Mouse (Mus musculus): ENCODE measurements around the gene Cmah.

The Cmah gene

GRCm38 (mm10) chr13:24513717-24514116, 186.5 kb downstream of the Cmah start:
- DNase-seq (ENCODE audit: low spot score in 2 of 2) = no peak

- DNase-seq (ENCODE audit: low spot score in 2 of 2) = no peak
Measured at GRCm38 (mm10) chr13:24515101-24515675, 188.0 kb downstream of the Cmah start.

- DNase-seq (ENCODE audit: low spot score in 2 of 2) = no peak
Measured at GRCm38 (mm10) chr13:24517757-24518156, 190.6 kb downstream of the Cmah start.

DNA sequence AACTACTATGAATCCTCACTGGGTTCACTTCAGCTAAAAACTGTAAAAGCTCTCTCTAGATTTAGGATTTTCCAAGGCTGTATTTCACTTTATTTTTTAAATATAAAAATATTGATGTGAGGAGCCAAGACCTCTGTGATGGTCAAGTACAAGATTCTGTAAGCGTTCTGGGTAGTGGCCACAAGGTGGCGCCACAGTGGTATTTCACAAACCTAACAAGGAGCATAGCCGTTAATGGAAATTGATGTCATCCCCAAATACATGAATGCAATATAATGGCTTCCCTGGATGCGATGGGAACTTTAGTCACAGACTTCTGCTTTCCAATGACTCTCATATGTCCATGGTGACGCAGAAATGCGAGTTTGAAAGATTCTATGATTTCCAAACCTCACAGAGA, 191.7 kb downstream of the Cmah start:
- DNase-seq (ENCODE audit: low spot score in 2 of 2) = peak; percentile 52 to 62

GRCm38 (mm10) chr13:24519976-24520647, 192.9 kb downstream of the Cmah start:
- DNase-seq (ENCODE audit: low spot score in 2 of 2) = no peak

DNA sequence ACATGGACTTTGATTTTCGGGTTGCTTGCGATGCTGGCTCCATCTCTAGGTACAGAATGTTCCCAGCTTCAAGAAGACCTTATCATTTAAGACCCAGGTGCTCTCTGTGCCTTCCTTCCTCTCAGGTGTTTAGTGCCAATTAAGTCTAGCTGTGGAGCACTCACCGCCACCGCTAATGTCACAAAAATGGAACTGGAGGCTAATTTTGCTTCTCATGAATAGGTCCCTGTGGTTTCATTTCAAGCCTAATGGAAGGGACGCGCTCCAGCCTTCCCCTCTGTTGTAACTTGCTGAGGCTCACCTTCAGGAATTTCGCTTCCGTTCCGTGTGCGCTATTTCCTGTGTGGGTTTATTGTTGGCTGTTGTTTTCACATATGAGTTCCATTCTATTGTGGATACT, 193.6 kb downstream of the Cmah start:
- no peak for DNase-seq (ENCODE audit: low spot score in 2 of 2)

- DNase-seq (ENCODE audit: low spot score in 2 of 2) = no peak
Measured at GRCm38 (mm10) chr13:24521446-24522342, 194.5 kb downstream of the Cmah start.

DNA sequence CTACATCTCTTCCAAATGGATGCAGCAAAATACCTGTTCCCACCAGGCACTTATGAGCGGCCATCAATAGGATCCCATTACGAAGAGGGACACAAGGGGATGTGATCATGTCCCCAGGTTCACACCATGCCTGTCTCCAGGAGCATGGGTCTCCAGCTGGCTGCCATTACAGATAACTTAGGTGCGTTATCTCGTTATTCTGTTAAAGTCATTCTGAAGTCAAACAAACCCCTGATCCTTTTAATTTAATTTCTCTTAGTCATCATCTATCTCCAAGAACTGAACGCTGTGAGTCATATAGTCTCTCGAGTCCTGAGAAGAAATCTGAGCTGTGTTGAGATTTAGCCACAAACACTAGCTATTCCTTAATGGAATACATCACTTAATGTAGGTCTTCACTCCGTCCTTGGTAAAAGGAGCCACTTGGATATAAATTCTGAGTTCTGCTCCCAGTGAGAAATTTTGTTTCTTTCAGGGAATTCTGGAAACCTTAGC, 195.2 kb downstream of the Cmah start:
- DNase-seq (ENCODE audit: low spot score in 2 of 2) = no peak

DNA sequence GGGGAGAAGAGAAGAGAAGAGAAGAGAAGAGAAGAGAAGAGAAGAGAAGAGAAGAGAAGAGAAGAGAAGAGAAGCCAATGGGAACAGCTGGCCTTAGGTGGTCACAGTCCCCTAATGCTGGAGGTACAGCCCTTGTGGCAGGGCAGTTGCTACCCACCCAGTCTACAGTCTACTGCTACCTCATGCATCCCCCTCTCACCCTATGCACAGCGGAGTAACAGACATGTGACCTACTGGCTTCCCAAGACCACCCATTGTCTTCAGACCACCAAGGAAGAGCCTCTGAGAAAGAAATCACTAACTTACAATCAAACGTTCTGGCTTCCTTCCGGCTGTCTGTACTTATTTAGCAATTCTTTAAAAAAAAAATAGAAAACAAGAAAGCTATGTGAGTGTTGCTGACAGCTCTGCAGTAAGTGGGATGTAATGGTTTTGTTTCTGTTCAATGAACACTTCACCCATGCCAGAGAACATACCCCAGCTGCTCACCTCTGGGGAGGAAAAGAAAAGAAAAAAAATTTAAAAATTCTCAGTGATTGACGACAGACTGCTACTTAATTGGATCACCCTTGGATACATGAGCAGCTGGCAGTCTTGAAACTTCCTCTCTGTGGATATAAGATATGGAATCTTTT, 196.5 kb downstream of the Cmah start:
- no peak for DNase-seq (ENCODE audit: low spot score in 2 of 2)

GRCm38 (mm10) chr13:24524468-24524867, 197.3 kb downstream of the Cmah start:
- DNase-seq (ENCODE audit: low spot score in 2 of 2) = no peak

DNA sequence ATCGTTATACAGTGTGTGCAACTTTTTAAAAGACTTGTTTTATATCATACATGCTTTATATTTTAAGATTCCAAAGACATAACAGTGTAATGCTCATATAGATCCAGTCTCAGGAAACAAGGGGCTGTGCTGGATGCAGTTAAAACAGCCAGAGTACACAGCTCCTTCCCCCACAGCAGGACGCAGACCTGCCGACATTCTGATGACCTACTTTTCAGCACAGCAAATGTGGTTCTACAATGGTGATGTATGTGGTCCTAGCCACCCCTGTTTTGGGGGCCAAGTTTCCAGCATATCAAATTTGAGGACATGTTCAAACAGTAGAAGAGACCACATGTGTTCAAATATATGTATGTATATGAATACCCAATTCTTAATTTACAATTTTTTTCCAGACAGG, 198.3 kb downstream of the Cmah start:
- no peak for DNase-seq (ENCODE audit: low spot score in 2 of 2)

DNA sequence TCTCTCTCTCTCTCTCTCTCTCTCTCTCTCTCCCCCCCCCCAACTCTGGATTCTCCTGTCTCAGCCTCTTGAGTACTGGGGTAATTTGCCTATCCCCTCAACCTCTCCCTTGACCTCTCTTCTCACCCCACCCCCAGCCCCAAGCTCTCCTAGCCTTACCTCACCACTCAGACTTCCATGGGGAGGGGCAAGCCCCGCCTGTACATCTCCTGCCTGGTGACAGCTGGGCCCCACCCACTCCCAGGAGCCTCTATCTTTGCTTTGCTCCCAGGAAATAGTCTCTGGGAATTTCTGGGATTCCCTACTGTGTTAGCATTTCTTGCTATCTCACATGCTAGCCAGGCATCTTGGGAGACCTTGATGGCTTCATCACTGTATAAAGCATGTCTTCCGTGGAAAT, 199.7 kb downstream of the Cmah start:
- DNase-seq (ENCODE audit: low spot score in 2 of 2) = no peak

All from natural killer cell, adult 2 months (primary cell).